Mouse (Mus musculus): ENCODE data around the gene Irx5.

The Irx5 gene

DNA sequence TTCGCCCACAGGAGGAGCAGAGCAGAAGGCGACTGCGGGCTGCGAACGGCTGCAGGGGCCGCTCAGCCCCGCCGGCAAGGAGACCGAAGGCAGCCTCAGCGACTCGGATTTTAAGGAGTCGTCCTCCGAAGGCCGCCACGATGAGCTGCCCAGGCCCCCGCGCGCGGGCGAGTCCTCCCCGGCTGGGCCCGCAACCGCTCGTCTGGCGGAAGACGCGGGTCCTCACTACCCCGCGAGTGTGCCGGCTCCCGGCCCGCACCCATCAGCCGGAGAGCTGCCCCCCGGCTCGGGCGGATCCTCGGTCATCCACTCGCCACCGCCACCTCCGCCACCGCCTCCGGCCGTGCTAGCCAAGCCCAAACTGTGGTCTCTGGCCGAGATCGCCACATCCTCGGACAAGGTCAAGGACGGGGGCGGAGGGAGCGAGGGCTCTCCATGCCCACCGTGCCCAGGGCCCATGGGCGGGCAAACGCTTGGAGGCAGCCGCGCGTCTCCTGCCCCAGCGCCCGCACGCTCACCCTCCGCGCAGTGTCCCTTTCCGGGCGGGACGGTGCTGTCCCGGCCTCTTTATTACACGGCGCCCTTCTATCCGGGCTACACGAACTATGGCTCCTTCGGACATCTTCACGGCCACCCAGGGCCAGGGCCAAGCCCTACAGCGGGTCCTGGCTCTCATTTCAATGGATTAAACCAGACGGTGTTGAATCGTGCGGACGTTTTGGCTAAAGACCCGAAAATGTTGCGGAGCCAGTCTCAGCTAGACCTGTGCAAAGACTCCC lies 2.8 kb downstream of the Irx5 start:
- DNase-seq (ENCODE audit: low read depth, low spot score), result peak; percentile 64

DNA sequence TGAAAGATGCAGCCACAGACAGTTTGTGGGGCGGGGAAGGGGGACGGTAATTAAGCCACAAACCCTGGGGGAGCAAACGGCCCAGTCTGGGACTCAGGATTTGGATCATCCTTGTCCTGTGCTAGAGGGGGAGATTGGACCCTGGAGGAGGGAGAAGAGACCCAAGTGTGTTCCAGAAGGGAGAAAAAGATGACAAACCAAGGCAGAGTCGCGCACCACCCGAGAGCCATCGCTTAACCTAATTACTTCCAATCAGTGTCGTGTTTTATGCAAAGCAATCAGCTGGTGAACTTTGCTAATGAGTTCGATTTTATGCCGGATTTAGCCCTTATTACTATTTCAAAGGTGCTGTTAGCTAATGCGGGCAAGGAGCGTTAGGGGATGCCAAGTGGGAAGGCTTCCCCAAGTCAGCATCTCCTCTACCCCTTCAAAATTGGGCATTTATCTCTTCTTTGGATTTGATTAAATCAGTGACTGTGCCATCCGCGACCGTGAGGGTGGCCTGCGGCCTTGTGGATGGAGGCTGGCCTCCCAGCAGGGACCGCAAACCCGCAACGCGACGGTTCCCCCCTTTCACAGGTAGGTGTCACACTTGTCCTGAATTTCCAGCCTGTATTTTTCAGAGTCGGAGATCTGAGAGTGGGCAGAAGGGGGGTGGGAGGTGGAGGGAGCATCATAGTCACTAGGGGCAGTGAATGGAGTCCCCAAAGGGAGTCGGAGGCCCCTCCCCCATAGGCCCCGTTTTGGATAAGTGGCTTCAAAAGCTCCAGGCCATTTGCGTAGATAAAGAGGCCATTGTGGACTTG lies 4.3 kb downstream of the Irx5 start:
- DNase-seq (ENCODE audit: low read depth, low spot score), result peak; percentile 58

DNA sequence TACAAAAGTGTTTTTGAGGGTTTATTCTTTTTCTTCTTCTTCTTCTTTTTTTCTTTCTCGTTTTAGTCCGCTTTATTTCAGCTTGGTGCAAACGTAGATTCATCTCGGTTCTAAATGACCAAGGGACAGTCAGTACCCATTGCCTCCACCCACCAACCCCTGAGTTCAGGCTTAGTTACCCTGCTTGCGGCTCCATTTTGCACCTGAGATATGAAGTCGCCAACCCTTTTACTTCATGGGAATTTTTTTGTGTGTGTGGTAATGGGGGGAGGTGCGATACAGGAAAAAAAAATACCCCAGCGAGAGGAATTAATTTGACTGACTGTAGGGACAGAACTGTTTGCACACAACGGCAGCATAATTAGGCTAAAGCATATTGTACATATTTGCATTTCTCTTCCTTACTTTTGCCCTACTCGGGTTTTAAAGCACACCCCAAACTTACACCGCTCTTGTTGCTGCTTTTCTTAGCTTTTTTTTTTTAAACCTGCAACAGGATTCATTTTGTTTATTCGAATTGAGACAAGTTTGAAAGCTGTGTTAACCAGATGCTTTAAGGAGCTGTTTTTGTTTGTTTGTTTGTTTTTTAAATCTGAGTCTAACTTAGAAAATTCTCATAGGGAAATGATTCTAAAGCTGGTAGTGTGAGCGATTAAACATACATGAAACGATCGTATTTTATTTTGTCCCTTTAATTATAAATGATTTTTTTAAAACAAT lies 5.1 kb downstream of the Irx5 start:
- no peak for DNase-seq (ENCODE audit: low read depth, low spot score)

DNA sequence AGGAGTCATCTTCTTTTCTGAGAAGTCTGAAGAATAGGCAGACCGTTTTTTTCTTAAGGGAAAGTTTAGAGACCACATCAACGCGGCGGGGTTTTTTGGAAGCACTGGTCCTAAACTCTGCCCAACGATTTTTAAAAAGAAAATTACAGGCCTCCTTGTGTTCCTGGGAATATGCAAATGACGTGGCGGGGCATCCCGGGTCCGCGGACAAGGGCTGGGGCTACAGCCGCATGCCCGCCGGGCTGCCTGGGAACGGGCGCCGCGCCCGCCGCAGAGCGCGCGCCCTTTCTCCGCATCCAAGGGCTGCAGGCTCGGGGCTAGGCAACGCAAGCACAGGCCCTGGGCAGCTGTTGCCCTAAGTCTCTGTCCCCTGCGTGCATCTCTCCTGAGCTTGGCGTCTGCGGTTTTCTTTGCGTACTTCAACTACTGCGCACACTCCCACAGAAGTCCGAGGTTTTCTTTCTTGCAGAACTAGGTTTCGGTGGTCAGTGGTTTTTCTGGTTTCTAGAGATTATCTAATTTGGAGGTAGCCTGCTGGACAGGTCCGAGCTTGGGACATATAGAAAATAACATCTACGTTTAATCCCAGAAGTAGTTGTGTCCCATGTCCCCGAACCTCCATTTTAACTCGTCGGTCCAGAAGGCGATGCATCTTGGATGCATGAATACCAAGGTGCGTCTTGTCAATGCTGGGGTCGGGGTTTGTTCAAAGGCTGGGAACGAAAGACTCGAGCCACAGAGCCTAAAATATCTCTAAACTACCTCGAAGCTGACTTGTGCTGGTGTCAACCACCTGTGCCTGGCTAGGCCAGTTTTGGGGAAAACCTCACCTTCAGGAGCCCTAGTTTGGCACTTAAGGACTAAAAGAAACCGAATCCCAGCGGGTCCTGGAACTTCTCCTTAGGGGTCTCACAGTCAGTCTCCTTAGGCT lies 6.1 kb downstream of the Irx5 start:
- DNase-seq (ENCODE audit: low read depth, low spot score), result peak; percentile 24

DNA sequence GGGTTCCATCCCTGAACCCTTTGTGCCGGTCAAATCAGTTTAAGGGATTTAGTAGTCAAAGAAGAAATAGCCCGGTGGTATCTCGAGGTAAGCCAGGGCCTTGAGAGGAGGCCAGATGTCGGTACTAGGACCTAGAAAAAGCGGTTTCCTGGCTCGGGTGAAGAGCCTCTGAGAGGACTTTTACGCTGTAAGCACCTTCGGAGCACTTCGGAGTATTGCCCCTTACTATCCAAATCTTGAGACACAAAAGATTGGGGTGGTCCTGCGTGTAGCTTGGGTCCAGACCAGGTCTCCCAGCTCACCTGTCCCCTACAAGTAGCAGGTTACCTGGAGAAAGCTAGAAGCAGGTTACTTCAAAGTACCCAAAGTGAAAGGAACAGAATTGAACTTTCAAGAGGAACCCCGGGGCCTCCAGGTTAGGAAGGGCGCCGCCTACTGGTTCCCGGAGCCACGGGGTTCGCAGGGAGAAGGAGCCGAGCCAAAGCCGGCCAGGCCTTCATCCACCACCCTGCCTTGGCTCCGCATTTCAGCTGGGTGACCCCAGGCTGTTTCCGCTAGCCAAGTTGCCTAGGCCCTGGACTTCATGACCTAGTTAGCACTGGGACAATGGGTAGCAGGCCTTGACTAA lies 6.8 kb downstream of the Irx5 start:
- peak; percentile 71 for DNase-seq (ENCODE audit: low read depth, low spot score)

DNA sequence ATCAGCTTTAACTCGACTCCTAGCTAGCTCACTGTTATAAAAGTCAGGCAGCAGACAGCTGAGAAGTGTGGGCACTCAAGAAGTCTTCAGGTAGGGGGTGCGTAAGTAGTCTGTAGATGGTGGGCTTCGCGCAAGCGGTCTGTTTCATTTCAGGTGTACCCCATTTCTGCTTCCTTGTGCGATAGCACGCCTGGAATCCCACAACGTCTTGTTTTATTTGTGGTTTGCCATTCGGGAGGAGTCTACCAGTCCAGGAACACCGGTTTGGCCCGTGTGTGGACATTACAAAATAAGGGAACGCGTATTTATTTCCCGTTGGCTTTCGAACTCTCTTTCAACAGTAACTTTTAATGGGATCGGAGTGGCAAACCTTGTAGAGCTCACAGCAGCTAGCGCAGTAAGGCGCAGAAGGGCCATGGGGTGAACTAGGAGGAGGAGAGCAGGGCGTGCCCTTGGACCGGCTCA lies 7.4 kb downstream of the Irx5 start:
- DNase-seq (ENCODE audit: low read depth, low spot score), result peak; percentile 6

DNA sequence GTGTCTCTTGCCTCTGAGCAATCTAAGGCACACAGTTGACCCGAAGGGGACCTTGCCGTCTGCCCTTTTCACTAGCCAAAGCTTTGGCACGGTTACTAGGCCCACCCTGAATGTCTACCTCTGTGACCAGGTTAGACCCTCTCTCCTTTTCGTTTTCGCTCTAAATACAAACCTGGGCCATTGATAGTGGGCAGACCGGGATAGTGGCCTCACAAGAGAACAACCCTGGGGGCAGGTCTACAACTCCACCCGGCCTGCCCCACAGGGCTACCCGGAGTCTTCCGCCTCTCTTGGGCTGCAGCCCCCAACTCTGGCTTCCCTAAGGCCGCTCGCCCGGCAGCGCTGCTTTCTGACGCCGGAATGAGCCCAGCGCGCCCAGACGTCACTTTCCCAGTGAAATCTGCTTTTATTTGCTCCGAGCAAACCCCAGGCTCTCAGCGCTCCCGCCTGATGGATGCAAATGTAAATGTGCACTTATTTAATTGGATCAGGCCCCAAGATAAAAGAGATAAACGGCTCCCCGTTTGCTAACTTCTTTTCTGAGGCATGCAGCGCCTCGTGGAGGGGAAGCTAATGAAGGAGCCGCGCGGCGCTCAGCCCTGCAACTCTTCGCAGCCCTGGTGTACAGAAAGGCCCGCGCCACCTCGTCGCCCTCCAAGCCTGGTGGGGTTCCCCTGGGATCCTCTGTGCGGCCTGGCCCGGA lies 8.0 kb downstream of the Irx5 start:
- peak; percentile 26 for DNase-seq (ENCODE audit: low read depth, low spot score)

DNA sequence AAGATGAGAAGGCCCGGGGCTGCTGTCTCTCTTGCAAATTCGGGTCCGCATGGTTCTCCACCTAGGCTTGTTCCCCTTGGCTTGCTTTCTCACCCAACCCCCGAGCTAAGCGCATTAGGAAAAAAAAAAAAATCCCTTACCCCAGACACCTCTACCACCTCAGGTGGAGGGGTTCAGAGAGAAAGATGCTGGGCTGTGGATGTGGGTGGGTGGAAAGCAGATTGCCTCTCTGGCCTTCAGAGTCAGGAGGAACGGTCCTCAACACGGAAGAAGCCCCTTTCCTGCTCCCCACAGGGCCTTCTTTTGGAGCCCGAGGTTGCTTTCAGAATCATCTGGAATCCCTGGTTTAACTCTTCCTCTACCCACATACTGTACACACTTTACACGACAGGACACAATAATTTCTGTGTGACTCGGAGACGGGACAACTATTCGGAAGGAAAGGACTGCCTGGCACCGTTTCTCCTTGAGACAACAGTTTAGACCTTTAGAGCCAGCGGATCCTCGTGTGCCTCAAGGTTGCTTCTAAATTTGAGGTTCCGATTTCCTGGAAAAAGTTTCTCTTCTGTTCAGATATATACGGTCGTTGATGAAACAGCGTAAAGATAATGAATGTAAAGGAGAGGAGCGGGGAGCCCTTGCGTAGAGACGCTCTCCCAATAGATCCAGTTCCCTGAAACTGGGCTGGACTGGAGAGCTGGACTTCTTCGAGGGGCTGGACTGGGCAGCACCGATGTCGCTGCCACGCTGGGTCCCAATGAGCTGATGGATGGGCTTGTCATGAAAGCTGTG lies 8.7 kb downstream of the Irx5 start:
- DNase-seq (ENCODE audit: low read depth, low spot score), result no peak

DNA sequence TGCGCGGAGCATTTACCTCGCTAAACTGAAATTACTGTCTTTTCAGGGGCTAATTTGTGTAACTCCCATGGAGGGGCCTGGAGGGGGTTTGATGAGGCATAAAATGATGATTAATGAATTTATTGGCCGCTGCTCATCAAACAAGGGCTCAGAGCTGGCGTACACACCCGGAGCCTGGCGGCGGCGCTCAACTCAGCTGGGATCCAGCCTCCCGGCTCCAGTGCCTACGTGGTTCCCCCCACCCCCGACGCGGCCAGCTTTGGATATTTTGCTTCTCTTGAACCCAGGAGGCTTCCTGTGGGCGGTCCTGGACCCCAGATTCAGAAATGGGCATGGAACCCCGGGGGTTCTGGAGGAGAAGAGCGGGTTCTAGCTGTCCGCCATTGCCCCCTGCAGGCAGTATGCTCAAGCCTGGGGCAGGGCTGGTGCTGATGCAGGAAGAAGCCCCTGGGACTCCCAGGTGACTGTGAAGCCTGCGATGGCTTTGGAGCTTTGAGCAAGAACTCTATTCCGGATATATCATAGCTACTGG lies 9.4 kb downstream of the Irx5 start:
- DNase-seq (ENCODE audit: low read depth, low spot score), result peak; percentile 16

DNA sequence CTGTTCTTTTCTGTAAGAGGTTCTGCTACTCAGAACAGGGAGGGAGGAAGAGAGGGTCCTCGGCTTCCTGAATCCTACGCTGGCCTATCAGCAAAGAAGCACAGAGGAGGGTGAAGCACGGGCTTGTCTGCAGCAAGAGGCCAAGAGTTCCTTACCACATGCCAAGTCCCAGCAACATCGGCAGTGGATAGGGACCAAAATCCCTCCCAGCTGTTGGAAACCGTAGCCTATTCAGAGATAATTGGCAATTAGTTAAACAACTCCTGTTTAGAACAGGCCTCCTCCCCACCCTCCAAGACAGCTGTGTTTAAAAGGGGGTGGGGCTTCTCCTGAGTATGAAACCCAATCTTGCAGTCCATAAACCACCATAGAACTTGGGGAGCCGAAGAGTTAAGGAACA lies 22.1 kb downstream of the Irx5 start:
- DNase-seq (ENCODE audit: low read depth, low spot score), result no peak

DNA sequence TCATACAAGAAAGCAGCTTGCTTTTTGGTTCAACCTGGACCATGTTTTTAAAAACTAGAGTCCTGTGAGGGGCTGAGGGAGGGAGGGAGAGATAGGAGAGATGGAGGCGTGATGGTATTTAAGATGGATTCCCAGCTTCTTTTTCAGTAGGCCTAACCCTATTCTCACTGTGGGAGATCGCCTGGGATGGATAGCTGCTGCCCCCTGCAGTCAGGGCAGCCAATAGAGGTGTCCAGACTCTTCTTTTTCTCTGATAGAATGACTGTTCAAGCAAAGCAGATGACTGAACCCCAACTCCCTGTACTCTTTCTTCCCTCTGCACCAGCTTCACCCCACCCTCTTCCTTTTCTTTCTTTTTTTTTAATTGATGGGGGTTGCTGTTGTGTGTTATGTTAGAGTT lies 23.1 kb downstream of the Irx5 start:
- peak; percentile 8 for DNase-seq (ENCODE audit: low read depth, low spot score)

DNA sequence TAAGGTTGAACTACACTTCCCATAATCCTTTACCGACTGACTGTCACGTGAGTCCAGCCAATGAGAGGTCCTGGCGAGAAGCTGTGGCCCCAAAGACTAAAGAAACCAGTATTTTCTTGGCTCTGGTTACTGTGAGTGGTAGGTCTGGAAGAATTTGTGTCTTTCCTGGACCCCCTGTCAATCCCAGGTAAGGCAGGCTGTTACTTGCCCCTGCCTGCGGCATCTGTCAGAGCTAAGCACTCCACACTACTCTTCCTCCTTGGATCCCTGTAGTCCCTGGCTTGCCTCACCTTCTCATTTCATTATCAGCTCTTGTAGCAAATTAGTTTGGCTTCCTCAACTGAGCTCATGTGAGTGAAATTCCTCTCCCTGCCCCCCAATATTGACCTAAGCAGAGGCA lies 30.5 kb downstream of the Irx5 start:
- no peak for DNase-seq (ENCODE audit: low read depth, low spot score)

DNA sequence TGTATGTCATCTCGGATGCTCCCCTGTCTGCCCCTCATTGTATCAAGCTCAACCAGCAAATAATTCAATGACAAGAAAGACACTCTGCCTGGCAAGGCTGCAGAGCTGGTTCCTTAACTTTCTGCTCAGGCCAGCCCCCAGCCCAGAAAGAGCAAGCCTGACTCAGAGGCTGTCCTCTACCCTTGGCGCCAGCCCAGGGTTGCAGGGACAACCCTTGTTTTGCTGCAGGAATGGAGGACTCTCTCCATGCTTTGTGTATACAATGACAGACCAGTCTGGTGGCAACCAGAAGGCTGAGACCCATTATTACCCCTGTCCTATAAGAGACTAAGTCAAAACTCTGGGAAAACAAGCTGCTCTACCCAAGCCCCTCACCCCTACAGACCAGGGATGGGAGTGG lies 46.8 kb downstream of the Irx5 start:
- DNase-seq (ENCODE audit: low read depth, low spot score), result no peak

DNA sequence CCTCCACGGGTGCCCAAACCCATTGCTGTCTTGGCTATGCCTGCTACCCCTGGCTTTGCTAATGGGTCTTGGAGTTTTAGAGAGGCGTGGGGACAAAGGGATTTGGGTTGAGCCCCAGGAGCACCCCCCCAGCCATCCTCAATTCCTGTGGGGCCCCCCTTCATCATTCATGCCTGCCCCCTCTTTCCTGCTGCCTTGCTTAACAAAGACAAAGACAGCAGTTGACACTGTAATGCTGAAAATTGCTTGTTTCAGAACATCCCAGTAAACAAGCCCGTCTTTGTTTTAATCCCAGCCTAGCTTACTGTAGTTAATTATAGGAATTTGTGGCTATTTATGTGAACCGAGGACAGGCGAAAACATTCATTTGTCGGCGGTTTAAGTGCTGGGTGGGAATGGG lies 50.7 kb downstream of the Irx5 start:
- no peak for DNase-seq (ENCODE audit: low read depth, low spot score)

DNA sequence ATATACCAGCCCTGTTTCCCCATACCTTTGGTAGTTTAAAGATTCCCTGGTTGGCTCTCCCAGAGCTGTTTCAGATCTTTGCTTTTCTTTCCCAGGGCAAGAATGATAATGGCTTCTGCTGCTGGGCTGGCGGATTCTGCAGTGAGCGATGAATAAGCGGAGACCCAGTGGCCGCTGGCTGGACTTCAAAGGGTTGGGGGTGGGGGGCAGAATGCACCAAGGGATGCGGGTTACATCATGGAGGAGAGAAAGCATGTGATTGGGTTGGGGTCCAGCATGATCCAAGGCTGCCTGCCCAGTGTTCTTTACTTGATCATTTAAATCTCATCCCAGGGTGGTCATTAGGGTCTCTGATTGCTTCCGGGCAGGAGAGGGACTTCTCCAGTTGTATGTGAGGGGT lies 56.2 kb downstream of the Irx5 start:
- DNase-seq (ENCODE audit: low read depth, low spot score), result no peak

DNA sequence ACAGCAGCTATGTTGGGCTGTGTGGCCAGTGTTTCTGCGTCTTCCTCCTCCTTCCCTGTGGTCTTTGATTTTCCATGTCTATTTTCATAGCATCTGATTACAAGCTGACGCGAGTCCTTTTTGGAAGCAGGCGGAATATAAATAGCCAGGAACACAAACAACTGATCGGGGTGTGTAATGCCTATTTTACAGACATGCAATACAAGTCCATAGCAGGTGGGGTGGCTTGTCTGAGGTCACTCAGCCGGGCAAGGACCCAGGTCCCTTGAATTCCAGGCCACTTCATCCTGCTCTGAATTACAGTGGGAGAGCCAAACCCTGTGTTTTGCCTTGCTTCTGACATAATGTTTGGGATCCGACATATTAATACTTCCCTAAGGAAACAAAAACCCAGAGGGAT lies 63.2 kb downstream of the Irx5 start:
- no peak for DNase-seq (ENCODE audit: low read depth, low spot score)
